ENCODE assay signal across 14 mouse cellular contexts in the genomic region with DNA sequence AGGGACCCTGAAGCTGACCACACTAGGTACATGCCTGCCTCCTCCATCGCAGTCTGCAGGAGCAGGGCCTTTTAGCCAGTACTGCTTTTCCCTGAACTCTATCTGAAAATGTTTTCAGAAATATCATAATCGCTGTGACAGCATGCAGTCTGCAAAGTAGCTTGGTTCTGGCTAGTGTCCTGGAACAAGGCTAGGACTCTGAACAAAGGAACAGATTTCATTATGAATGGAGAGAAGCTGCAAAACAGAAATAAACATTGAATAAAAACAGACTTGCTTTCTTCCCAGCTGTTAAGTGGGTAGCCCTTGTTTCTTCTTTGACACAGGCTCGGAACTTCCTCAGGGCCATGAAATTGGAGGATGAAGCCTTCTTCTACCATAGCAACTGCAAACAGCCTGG.
"Had no signal": no experiment of that assay in that cellular context is flagged by ENCODE, and none has a peak within 500 bp of the region (broad histone marks: within the 10 kb centered on the region; RNA-seq: fewer than 3 reads in every experiment).

No protein-coding gene starts in this region.

- H3K9ac ChIP-seq: liver, embryonic 15.5 days; neural tube, embryonic 12.5 days; stomach, embryonic 15.5 days had no signal

- ATAC-seq: lung, postnatal 0 days had no signal

- H3K27ac ChIP-seq: limb, embryonic 10.5 days; liver, embryonic 15.5 days; neural tube, embryonic 12.5 days; stomach, embryonic 15.5 days had no signal

- H3K4me2 ChIP-seq: liver, embryonic 11.5 days; liver, embryonic 15.5 days; neural tube, embryonic 12.5 days; stomach, embryonic 15.5 days had no signal

- H3K27me3 ChIP-seq: liver, embryonic 15.5 days; neural tube, embryonic 12.5 days; stomach, embryonic 15.5 days had no signal

- H3K9me3 ChIP-seq: limb, embryonic 10.5 days; liver, embryonic 15.5 days; neural tube, embryonic 12.5 days; stomach, embryonic 15.5 days had no signal

- H3K4me3 ChIP-seq: limb, embryonic 10.5 days; liver, embryonic 15.5 days; neural tube, embryonic 12.5 days; stomach, embryonic 15.5 days had no signal

- DNase-seq: kidney, adult 9 months; kidney, postnatal 10 days; kidney, postnatal 4 days; lung, adult 2 months; lung, postnatal 36 days; midbrain, embryonic 14.5 days; right cerebral cortex, postnatal 4 days; thymus, postnatal 36 days had no signal
